ENCODE assay signal across 12 mouse cellular contexts in the genomic region with DNA sequence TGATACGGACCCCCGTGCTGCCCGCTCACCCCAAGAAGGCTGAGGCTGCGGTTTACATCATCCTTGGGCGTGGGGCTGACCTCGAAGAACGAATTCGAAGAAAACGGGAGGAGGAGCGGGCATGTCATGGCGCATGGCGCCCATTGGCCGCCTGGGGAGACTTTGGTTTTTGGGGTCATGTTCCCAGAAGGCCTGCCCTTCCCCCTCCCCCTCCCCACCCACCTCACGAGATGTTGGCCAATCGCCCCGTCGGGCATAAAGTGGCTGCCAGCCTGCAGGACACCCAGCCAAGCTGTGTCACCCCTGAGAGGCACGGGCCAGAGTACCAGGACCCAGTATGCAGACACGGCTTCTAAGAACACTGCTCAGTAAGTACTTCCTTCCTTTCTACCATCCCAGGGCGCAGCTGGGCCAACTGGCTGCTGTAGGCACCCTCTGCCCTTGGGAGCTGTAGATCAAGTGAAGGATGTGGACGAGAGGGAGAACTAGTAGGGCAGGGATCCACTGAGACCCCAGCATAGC. TPM values are rescaled to one million over a fixed set of nuclear protein-coding genes. Genes with fewer than 3 reads are reported as not detected.
DNase-seq lines count a peak whose midpoint lies in the region; ATAC-seq and TF ChIP-seq lines count a peak whose summit lies in the region.
"Had no signal": no experiment of that assay in that cellular context is flagged by ENCODE, and none has a peak within 500 bp of the region (broad histone marks: within the 10 kb centered on the region; RNA-seq: fewer than 3 reads in every experiment).

No protein-coding gene starts in this region.

- ATAC-seq in hematopoietic stem cell, adult 5-6 weeks (replicated peaks in 1 of 2; ENCODE audit: insufficient read depth in 1 of 2, low FRiP score in 2 of 2, low TSS enrichment in 1 of 2, low read depth in 1 of 2, poor library complexity in 2 of 2, severe bottlenecking in 2 of 2), result peak; percentile 9 to 40; a peak in 2 of 4 replicates
- peak; percentile 33 for ATAC-seq in neutrophil, adult 5-6 weeks (ENCODE audit: extremely low read depth, insufficient number of reproducible peaks, low FRiP score, poor library complexity, severe bottlenecking)
- ATAC-seq: hindbrain, embryonic 16.5 days had no signal

- DNase-seq in heart, adult 11 months, result peak; percentile 93
- no peak for DNase-seq in heart, adult 8-10 months (ENCODE audit: low spot score)
- peak; percentile 75 for DNase-seq in CH12.LX (ENCODE audit: extremely low read depth)
- DNase-seq in adrenal gland, postnatal 4 days (ENCODE audit: low spot score in 2 of 2), result no peak
- no peak for DNase-seq in cerebellum, postnatal 25 days
- DNase-seq in adrenal gland, adult 8-10 months, result no peak
- DNase-seq: embryo, embryonic 11 days had no signal

- TF ChIP-seq RAD21 in CH12.LX (IDR thresholded peaks at IDR 0.05; ENCODE audit: low read depth, low read length), result no peak

- H3K27me3 ChIP-seq in CH12.LX (replicated peaks), result no peaks in the 10 kb centered on the region
- H3K27me3 ChIP-seq: forebrain, embryonic 12.5 days had no signal

- peak overlapping the region; percentile 84 for H3K27ac ChIP-seq in CH12.LX (ENCODE audit: insufficient read depth, low read depth)
- H3K27ac ChIP-seq: forebrain, embryonic 12.5 days; left cerebral cortex, adult 2 months had no signal

- H3K79me2 ChIP-seq in CH12.LX (replicated peaks; ENCODE audit: control insufficient read depth, extremely low read depth, insufficient read depth, poor library complexity, severe bottlenecking), result peaks cover 26% of the 10 kb centered on the region

- H3K9ac ChIP-seq in CH12.LX (ENCODE audit: insufficient read depth, low read depth), result peak overlapping the region; percentile 87
- H3K9ac ChIP-seq: forebrain, embryonic 12.5 days had no signal

- H3K36me3 ChIP-seq in CH12.LX (replicated peaks in 1 of 2; ENCODE audit: control insufficient read depth in 1 of 2, insufficient read depth in 1 of 2, low read length in 1 of 2), result peaks cover 22 to 57% of the 10 kb centered on the region in 2 experiments
- H3K36me3 ChIP-seq: forebrain, embryonic 12.5 days had no signal

- dilution Hi-C loops in CH12.LX (cut with MboI; ENCODE audit: extremely low pct_ligation_motif_present, extremely low pct_unique_long_range_greater_than_20kb, low sequenced_read_pairs), result no loop called here

- in situ Hi-C loops in CH12.LX (cut with MboI; ENCODE audit: low pct_ligation_motif_present, low pct_unique_long_range_greater_than_20kb, low sequenced_read_pairs), result no loop called here

- H3K4me2 ChIP-seq in CH12.LX (ENCODE audit: insufficient read depth, low read depth, poor library complexity, severe bottlenecking), result peak overlapping the region; percentile 30
- H3K4me2 ChIP-seq: forebrain, embryonic 12.5 days had no signal

- H3K4me3 ChIP-seq in CH12.LX (replicated peaks in 1 of 3; ENCODE audit: low read depth in 2 of 3, low read length in 2 of 3, poor library complexity in 1 of 3), result peak overlapping the region; percentile 76 to 86 (median 84)
- H3K4me3 ChIP-seq: forebrain, embryonic 12.5 days; left cerebral cortex, adult 2 months had no signal

- H3K9me3 ChIP-seq in CH12.LX (replicated peaks; ENCODE audit: low read length), result no peaks in the 10 kb centered on the region
- H3K9me3 ChIP-seq: forebrain, embryonic 12.5 days had no signal

- no peak for TF ChIP-seq EP300 in CH12.LX (IDR thresholded peaks at IDR 0.05; ENCODE audit: low read length)

- TF ChIP-seq CTCF in CH12.LX (conservative IDR thresholded peaks at IDR 0.05 in 1 of 2, IDR thresholded peaks at IDR 0.05 in 1 of 2; ENCODE audit: low read depth in 2 of 2, low read length in 2 of 2), result no peak

- TF ChIP-seq POLR2A in CH12.LX (IDR thresholded peaks at IDR 0.05; ENCODE audit: low read depth, low read length), result peak; percentile 55; the same call in 1 of the 2 replicates

- H3K4me1 ChIP-seq in CH12.LX (ENCODE audit: control insufficient read depth in 1 of 2, insufficient read depth in 2 of 2), result peaks cover 14 to 56% of the 10 kb centered on the region in 2 experiments

TF ChIP-seq in CH12.LX, 34 proteins besides CTCF, POLR2A, EP300 and RAD21 (continues in another document):
- no peak for TF ChIP-seq ZNF384 (IDR thresholded peaks at IDR 0.05; ENCODE audit: low read depth, low read length)
- peak; percentile 10; the same call in 1 of the 2 replicates for TF ChIP-seq ZMIZ1 (IDR thresholded peaks at IDR 0.05; ENCODE audit: low read depth, low read length)
- peak; percentile 56; the same call in 1 of the 2 replicates for TF ChIP-seq MAX (IDR thresholded peaks at IDR 0.05; ENCODE audit: low read length)
- no peak; the same call in 1 of the 2 replicates for TF ChIP-seq MYC (IDR thresholded peaks at IDR 0.05; ENCODE audit: low read depth, low read length)
- no peak for TF ChIP-seq UBTF (IDR thresholded peaks at IDR 0.05; ENCODE audit: low read depth, low read length)
- no peak for TF ChIP-seq ETS1 (conservative IDR thresholded peaks at IDR 0.05; ENCODE audit: low read depth, low read length)
- peak; percentile 32 for TF ChIP-seq MAZ (IDR thresholded peaks at IDR 0.05; ENCODE audit: low read depth, low read length)
- TF ChIP-seq ELF1 (IDR thresholded peaks at IDR 0.05; ENCODE audit: low read depth, low read length), result no peak
- TF ChIP-seq TBP (conservative IDR thresholded peaks at IDR 0.05; ENCODE audit: low read depth, low read length), result no peak
- TF ChIP-seq NELFE (IDR thresholded peaks at IDR 0.05; ENCODE audit: low read depth, low read length), result no peak
- TF ChIP-seq HCFC1 (IDR thresholded peaks at IDR 0.05; ENCODE audit: low read depth, low read length), result no peak
- no peak for TF ChIP-seq USF1 (IDR thresholded peaks at IDR 0.05; ENCODE audit: low read depth, low read length)
- TF ChIP-seq MAFK (IDR thresholded peaks at IDR 0.05; ENCODE audit: insufficient replicate concordance, low read length), result no peak; the same call in 1 of the 2 replicates
- TF ChIP-seq ZC3H11A (IDR thresholded peaks at IDR 0.05; ENCODE audit: low read depth, low read length), result no peak
- no peak; the same call in 1 of the 2 replicates for TF ChIP-seq CHD1 (IDR thresholded peaks at IDR 0.05; ENCODE audit: low read depth, low read length)
- TF ChIP-seq SMC3 (IDR thresholded peaks at IDR 0.05; ENCODE audit: low read depth, low read length), result no peak
- no peak for TF ChIP-seq JUN (IDR thresholded peaks at IDR 0.05; ENCODE audit: insufficient read depth, low read depth, low read length)
- TF ChIP-seq POLR2AphosphoS2 (IDR thresholded peaks at IDR 0.05; ENCODE audit: low read depth, low read length), result peak; percentile 84
- no peak for TF ChIP-seq SIN3A (IDR thresholded peaks at IDR 0.05; ENCODE audit: low read length)
- TF ChIP-seq ZKSCAN1 (IDR thresholded peaks at IDR 0.05; ENCODE audit: borderline replicate concordance, low read depth, low read length), result no peak
- 0 out of 2 replicates have a peak, but pooled peaks have one; percentile 5 for TF ChIP-seq NRF1 (IDR thresholded peaks at IDR 0.05; ENCODE audit: low read depth, low read length)
- TF ChIP-seq MEF2A (IDR thresholded peaks at IDR 0.05; ENCODE audit: borderline replicate concordance, low read depth, low read length), result no peak
- TF ChIP-seq PAX5 (IDR thresholded peaks at IDR 0.05; ENCODE audit: low read length), result no peak
- TF ChIP-seq USF2 (conservative IDR thresholded peaks at IDR 0.05; ENCODE audit: low read depth, low read length), result no peak
- TF ChIP-seq GABPA (IDR thresholded peaks at IDR 0.05; ENCODE audit: insufficient replicate concordance, low read depth, low read length), result no peak
- TF ChIP-seq TCF12 (IDR thresholded peaks at IDR 0.05; ENCODE audit: low read depth, low read length), result peak; percentile 33; the same call in 1 of the 2 replicates
- no peak for TF ChIP-seq JUND (conservative IDR thresholded peaks at IDR 0.05; ENCODE audit: low read depth, low read length)
- TF ChIP-seq RCOR1 (conservative IDR thresholded peaks at IDR 0.05; ENCODE audit: low read depth, low read length), result no peak

RNA-seq across cellular contexts. Expression of gene Osm, which starts 0.4 kb away (rescaled TPM):
- total RNA-seq in heart, adult 8-10 months (2022), result 1 to 10 TPM in 1 of 4 experiments, not detected in 3; 1.6 TPM
- total RNA-seq in CH12.LX (2012; rRNA removed) (11.0 and 12.8 TPM in 2 replicates), CH12.LX (2014; rRNA removed) (11.8 and 15.1 TPM in 2 replicates)
- polyA plus RNA-seq in CH12.LX (2012; ENCODE audit: insufficient read length, low read depth), result 10.4 and 12.5 TPM in 2 replicates
- total RNA-seq in hematopoietic stem cell, adult 5-6 weeks (2017), result 20.2 and 22.8 TPM in 2 replicates
- total RNA-seq in neutrophil, adult 5-6 weeks (2017), result 95.2 and 98.0 TPM in 2 replicates
- total RNA-seq in adrenal gland, postnatal 4 days (2021), result under 1 TPM; 0.11 to 0.23 TPM
- under 1 TPM in 2 of 4 experiments, not detected in 2; 0.24 to 0.25 TPM for total RNA-seq in adrenal gland, adult 8-10 months (2022)
- total RNA-seq: left cerebral cortex, adult 2 months had no signal
- polyA plus RNA-seq: forebrain, embryonic 12.5 days; hindbrain, embryonic 16.5 days had no signal

RNA-seq across cellular contexts. Expression of gene Castor1, which starts 18.6 kb away (rescaled TPM):
- total RNA-seq in heart, adult 8-10 months (2022), result 1 to 10 TPM; 3.5 to 6.9 (median 4.8) TPM
- total RNA-seq in CH12.LX (2012; rRNA removed), result 4.7 and 5.8 TPM in 2 replicates
- 13.0 TPM in 2 replicates for total RNA-seq in CH12.LX (2014; rRNA removed)
- 18.2 and 23.7 TPM in 2 replicates for polyA plus RNA-seq in CH12.LX (2012; ENCODE audit: insufficient read length, low read depth)
- 1.9 TPM in 2 replicates for total RNA-seq in hematopoietic stem cell, adult 5-6 weeks (2017)
- 1.7 and 2.2 TPM in 2 replicates for total RNA-seq in neutrophil, adult 5-6 weeks (2017)
- 1 to 10 TPM; 6.3 to 6.6 TPM for total RNA-seq in adrenal gland, postnatal 4 days (2021)
- 1 to 10 TPM; 3.1 to 6.1 (median 4.2) TPM for total RNA-seq in adrenal gland, adult 8-10 months (2022)

RNA-seq across cellular contexts. Expression of gene Lif, which starts 20.8 kb away (rescaled TPM):
- total RNA-seq in heart, adult 8-10 months (2022), result 1 to 10 TPM in 1 of 4 experiments, under 1 TPM in 3; 0.19 to 1.3 (median 0.38) TPM
- total RNA-seq in CH12.LX (2012; rRNA removed) (0.42 and 1.8 TPM in 2 replicates), CH12.LX (2014; rRNA removed) (0.05 and 0.15 TPM in 2 replicates)
- polyA plus RNA-seq in CH12.LX (2012; ENCODE audit: insufficient read length, low read depth), result 0.07 and 0.17 TPM in 2 replicates
- total RNA-seq in hematopoietic stem cell, adult 5-6 weeks (2017), result 19.3 and 22.7 TPM in 2 replicates
- 0.12 TPM in 1 of 2 replicates, not detected in the other for total RNA-seq in neutrophil, adult 5-6 weeks (2017)
- total RNA-seq in adrenal gland, postnatal 4 days (2021), result under 1 TPM; 0.76 to 0.99 TPM
- 1 to 10 TPM in 1 of 4 experiments, under 1 TPM in 2, not detected in 1; 0.15 to 1.0 (median 0.34) TPM for total RNA-seq in adrenal gland, adult 8-10 months (2022)
- polyA plus RNA-seq: forebrain, embryonic 12.5 days had no signal

RNA-seq across cellular contexts. Expression of gene Tbc1d10a, which starts 50.0 kb away (rescaled TPM):
- total RNA-seq in heart, adult 8-10 months (2022), result 1 to 10 TPM; 7.6 to 9.2 (median 8.2) TPM
- total RNA-seq in CH12.LX (2012; rRNA removed) (30.3 and 37.7 TPM in 2 replicates), CH12.LX (2014; rRNA removed) (30.9 and 33.9 TPM in 2 replicates)
- 33.5 and 37.6 TPM in 2 replicates for polyA plus RNA-seq in CH12.LX (2012; ENCODE audit: insufficient read length, low read depth)
- 9.6 and 13.6 TPM in 2 replicates for total RNA-seq in hematopoietic stem cell, adult 5-6 weeks (2017)
- 23.5 and 24.8 TPM in 2 replicates for total RNA-seq in neutrophil, adult 5-6 weeks (2017)
- 10 to 100 TPM; 19.0 to 19.9 TPM for total RNA-seq in adrenal gland, postnatal 4 days (2021)
- 10 to 100 TPM; 18.6 to 24.7 (median 21.9) TPM for total RNA-seq in adrenal gland, adult 8-10 months (2022)

Comparison
In these comparisons a context has a peak if more than half of its experiments do, and no peak if none do; other contexts are left out.
1. DNase-seq: peak in heart, adult 11 months (single experiment) and CH12.LX (single experiment); none in heart, adult 8-10 months (single experiment), adrenal gland, postnatal 4 days (0 of 2), cerebellum, postnatal 25 days (0 of 2) and adrenal gland, adult 8-10 months (single experiment).